Mouse (Mus musculus) heart, adult 2 months (tissue): Measurements from ENCODE around the gene Wwox.

Experiments
- CTCF ChIP-seq: fragments of 200-600 bp; IDR thresholded peaks from 2 replicates; pipeline ENCODE4 v1.8.1; 2022; ENCODE audit warnings: antibody characterized with exemption, mild to moderate bottlenecking, moderate library complexity
- EP300 ChIP-seq: fragments of 200-500 bp; IDR thresholded peaks from 2 replicates; pipeline ENCODE4 v1.6.1; 2011; ENCODE audit warnings: low read depth, low read length, control low read depth; ENCODE audit not compliant: insufficient read depth
- POLR2A ChIP-seq: fragments of 200-500 bp; IDR thresholded peaks from 2 replicates; pipeline ENCODE4 v1.6.1; 2011; ENCODE audit warnings: mild to moderate bottlenecking, low read depth, low read length, control low read depth; ENCODE audit not compliant: insufficient read depth

- no peak for TF ChIP-seq CTCF
- TF ChIP-seq POLR2A, result no peak
- TF ChIP-seq EP300, result no peak
These were observed 755.9 kb downstream of the Wwox start for GRCm38 (mm10) chr8:115195334-115195733.
